Mouse (Mus musculus): Measurements from ENCODE around the gene Gm16253. TPM values are rescaled to one million over a fixed set of nuclear protein-coding genes. Genes with fewer than 3 reads are reported as not detected.

Gm16253 gene
- polyA plus RNA-seq, 1 experiment, result not detected

DNA sequence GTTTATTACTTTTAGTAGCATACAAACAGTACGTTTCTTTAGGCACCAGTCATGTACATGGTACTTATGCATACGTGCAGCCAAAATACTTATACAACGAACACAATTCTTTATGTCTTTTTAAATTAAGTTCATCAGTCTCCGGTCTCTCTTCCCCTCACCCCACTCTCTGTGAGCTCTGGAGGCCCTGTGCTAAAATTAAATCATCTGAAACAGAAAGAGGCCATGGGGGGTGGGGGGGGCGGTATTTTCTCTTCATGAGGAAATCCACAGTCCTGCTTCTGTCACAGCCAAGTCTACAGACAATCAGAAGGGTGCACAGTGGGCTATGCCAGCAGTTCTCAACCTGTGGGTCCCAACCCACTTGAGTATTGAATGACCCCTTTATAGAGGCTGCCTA lies 27.4 kb upstream of the Gm16253 start:
- Histone ChIP-seq H3K4me3 (ENCODE audit: low read depth, low read length) (no peak overlapping the region), H3K4me1 (ENCODE audit: control insufficient read depth, insufficient read depth, insufficient read length, low read length) (peaks cover 6% of the 10 kb centered on the region), H3K36me3 (ENCODE audit: control insufficient read depth, insufficient read depth, low read length) (no peaks in the 10 kb centered on the region), H3K27ac (ENCODE audit: insufficient read depth, low read depth, low read length) (no peak overlapping the region), H3K27me3 (ENCODE audit: control insufficient read depth, insufficient read depth, low read length) (no peaks in the 10 kb centered on the region)
- 81% methylated on average over 5 of the region's 5 CpGs for WGBS
- TF ChIP-seq CTCF (IDR thresholded peaks at IDR 0.05; ENCODE audit: extremely low read depth, insufficient read length, insufficient replicate concordance, low read depth, low read length) (no peak), POLR2A (IDR thresholded peaks at IDR 0.05; ENCODE audit: low read depth, low read length) (no peak)

GRCm38 (mm10) chr3:96551203-96551602 lies 25.6 kb upstream of the Gm16253 start:
- no peaks in the 10 kb centered on the region for H3K27me3 ChIP-seq (ENCODE audit: control insufficient read depth, insufficient read depth, low read length)
- peak overlapping the region; percentile 61; the same call in 1 of the 2 replicates for H3K27ac ChIP-seq (ENCODE audit: insufficient read depth, low read depth, low read length)
- peaks cover 10% of the 10 kb centered on the region for H3K4me1 ChIP-seq (ENCODE audit: control insufficient read depth, insufficient read depth, insufficient read length, low read length)
- TF ChIP-seq POLR2A (IDR thresholded peaks at IDR 0.05; ENCODE audit: low read depth, low read length) (no peak), CTCF (IDR thresholded peaks at IDR 0.05; ENCODE audit: extremely low read depth, insufficient read length, insufficient replicate concordance, low read depth, low read length) (peak; percentile 20; the same call in 1 of the 2 replicates)
- no peaks in the 10 kb centered on the region for H3K36me3 ChIP-seq (ENCODE audit: control insufficient read depth, insufficient read depth, low read length)
- H3K4me3 ChIP-seq (ENCODE audit: low read depth, low read length), result no peak overlapping the region
- WGBS, result 2% methylated on average over 8 of the region's 8 CpGs

GRCm38 (mm10) chr3:96551890-96552289 lies 24.9 kb upstream of the Gm16253 start:
- H3K27ac ChIP-seq (ENCODE audit: insufficient read depth, low read depth, low read length), result peak overlapping the region; percentile 61
- WGBS, result 19% methylated on average over 7 of the region's 7 CpGs
- H3K4me3 ChIP-seq (ENCODE audit: low read depth, low read length), result no peak overlapping the region
- TF ChIP-seq POLR2A (IDR thresholded peaks at IDR 0.05; ENCODE audit: low read depth, low read length) (no peak), CTCF (IDR thresholded peaks at IDR 0.05; ENCODE audit: extremely low read depth, insufficient read length, insufficient replicate concordance, low read depth, low read length) (no peak)
- H3K36me3 ChIP-seq (ENCODE audit: control insufficient read depth, insufficient read depth, low read length), result no peaks in the 10 kb centered on the region
- peaks cover 10% of the 10 kb centered on the region for H3K4me1 ChIP-seq (ENCODE audit: control insufficient read depth, insufficient read depth, insufficient read length, low read length)
- no peaks in the 10 kb centered on the region for H3K27me3 ChIP-seq (ENCODE audit: control insufficient read depth, insufficient read depth, low read length)

GRCm38 (mm10) chr3:96553601-96554000 lies 23.2 kb upstream of the Gm16253 start:
- 23% methylated on average over 6 of the region's 6 CpGs for WGBS
- no peak overlapping the region for H3K4me3 ChIP-seq (ENCODE audit: low read depth, low read length)
- TF ChIP-seq POLR2A (IDR thresholded peaks at IDR 0.05; ENCODE audit: low read depth, low read length), result no peak
- TF ChIP-seq CTCF (IDR thresholded peaks at IDR 0.05; ENCODE audit: extremely low read depth, insufficient read length, insufficient replicate concordance, low read depth, low read length), result no peak
- H3K36me3 ChIP-seq (ENCODE audit: control insufficient read depth, insufficient read depth, low read length), result peaks cover under 1% of the 10 kb centered on the region
- H3K27me3 ChIP-seq (ENCODE audit: control insufficient read depth, insufficient read depth, low read length), result no peaks in the 10 kb centered on the region
- peak overlapping the region; percentile 95; the same call in 1 of the 2 replicates for H3K27ac ChIP-seq (ENCODE audit: insufficient read depth, low read depth, low read length)
- H3K4me1 ChIP-seq (ENCODE audit: control insufficient read depth, insufficient read depth, insufficient read length, low read length), result peaks cover 10% of the 10 kb centered on the region

DNA sequence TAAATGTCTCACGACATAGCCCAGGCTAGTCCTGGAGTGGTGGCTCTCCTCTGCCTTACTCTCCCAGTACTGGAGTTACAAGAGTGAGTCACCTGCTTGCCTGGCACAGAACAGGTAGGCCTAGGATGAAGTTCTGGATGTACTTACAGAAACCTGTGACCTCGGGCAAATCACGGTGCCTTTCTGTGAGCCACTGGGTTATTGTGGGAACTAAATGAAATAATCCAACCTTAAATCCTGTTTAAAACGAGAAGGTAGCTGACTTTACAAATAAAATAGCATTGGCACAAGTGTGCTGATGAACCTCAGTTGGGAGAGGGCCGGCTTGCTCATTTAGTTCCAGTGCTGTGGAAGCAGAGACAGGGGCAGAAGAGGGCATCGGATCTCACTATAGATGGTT lies 22.5 kb upstream of the Gm16253 start:
- WGBS, result 42% methylated on average over 6 of the region's 6 CpGs
- no peak overlapping the region for H3K4me3 ChIP-seq (ENCODE audit: low read depth, low read length)
- no peak for TF ChIP-seq CTCF (IDR thresholded peaks at IDR 0.05; ENCODE audit: extremely low read depth, insufficient read length, insufficient replicate concordance, low read depth, low read length)
- no peak for TF ChIP-seq POLR2A (IDR thresholded peaks at IDR 0.05; ENCODE audit: low read depth, low read length)
- H3K27me3 ChIP-seq (ENCODE audit: control insufficient read depth, insufficient read depth, low read length), result no peaks in the 10 kb centered on the region
- H3K27ac ChIP-seq (ENCODE audit: insufficient read depth, low read depth, low read length), result peak overlapping the region; percentile 95
- H3K36me3 ChIP-seq (ENCODE audit: control insufficient read depth, insufficient read depth, low read length), result peaks cover 6% of the 10 kb centered on the region
- peaks cover 10% of the 10 kb centered on the region for H3K4me1 ChIP-seq (ENCODE audit: control insufficient read depth, insufficient read depth, insufficient read length, low read length)

- TF ChIP-seq POLR2A (IDR thresholded peaks at IDR 0.05; ENCODE audit: low read depth, low read length) (no peak; the same call in 1 of the 2 replicates), CTCF (IDR thresholded peaks at IDR 0.05; ENCODE audit: extremely low read depth, insufficient read length, insufficient replicate concordance, low read depth, low read length) (no peak)
- WGBS, result 13% methylated on average over 12 of the region's 12 CpGs
- Histone ChIP-seq H3K4me1 (ENCODE audit: control insufficient read depth, insufficient read depth, insufficient read length, low read length) (peaks cover 10% of the 10 kb centered on the region), H3K27me3 (ENCODE audit: control insufficient read depth, insufficient read depth, low read length) (no peaks in the 10 kb centered on the region), H3K27ac (ENCODE audit: insufficient read depth, low read depth, low read length) (peak overlapping the region; percentile 95), H3K36me3 (ENCODE audit: control insufficient read depth, insufficient read depth, low read length) (peaks cover 15% of the 10 kb centered on the region), H3K4me3 (ENCODE audit: low read depth, low read length) (no peak overlapping the region)
Measured at GRCm38 (mm10) chr3:96555041-96555596, 21.7 kb upstream of the Gm16253 start.

- no peak overlapping the region for H3K4me3 ChIP-seq (ENCODE audit: low read depth, low read length)
- TF ChIP-seq CTCF (IDR thresholded peaks at IDR 0.05; ENCODE audit: extremely low read depth, insufficient read length, insufficient replicate concordance, low read depth, low read length) (no peak), POLR2A (IDR thresholded peaks at IDR 0.05; ENCODE audit: low read depth, low read length) (no peak)
- WGBS, result 25% methylated on average over 15 of the region's 15 CpGs
Measured at GRCm38 (mm10) chr3:96555999-96556614, 20.7 kb upstream of the Gm16253 start.

More at GRCm38 (mm10) chr3:96555999-96556614, 20.7 kb upstream of the Gm16253 start:
- peaks cover 25% of the 10 kb centered on the region for H3K36me3 ChIP-seq (ENCODE audit: control insufficient read depth, insufficient read depth, low read length)
- H3K27me3 ChIP-seq (ENCODE audit: control insufficient read depth, insufficient read depth, low read length), result no peaks in the 10 kb centered on the region
- H3K27ac ChIP-seq (ENCODE audit: insufficient read depth, low read depth, low read length), result peak overlapping the region; percentile 95
- H3K4me1 ChIP-seq (ENCODE audit: control insufficient read depth, insufficient read depth, insufficient read length, low read length), result peaks cover 10% of the 10 kb centered on the region
